Mouse (Mus musculus) neural tube, embryonic 11.5 days (tissue): ENCODE data around the gene Smim7. TPM values are rescaled to one million over a fixed set of nuclear protein-coding genes. Genes with fewer than 3 reads are reported as not detected.

Experiments used
- ATAC-seq: fragments of 200-750 bp; cut with Nextera tagmentation; 2 replicates; pipeline ENCODE4 v1.8.0; 2017; ENCODE audit warnings: moderate number of reproducible peaks, mild to moderate bottlenecking, moderate TSS enrichment, moderate library complexity; ENCODE audit not compliant: insufficient read depth, low FRiP score, low TSS enrichment
- DNase-seq: peaks from one replicate; pipeline ENCODE4 v3.0.0-alpha.2; 2015; ENCODE audit warnings: low spot score
- H3K27ac ChIP-seq: fragments of 300-500 bp; sonication (generic); 2 replicates; pipeline ENCODE4 v1.5.1; 2014; ENCODE audit warnings: low read depth, mild to moderate bottlenecking, low read length
- H3K27me3 ChIP-seq: fragments of 300-500 bp; sonication (generic); 2 replicates; pipeline ENCODE4 v1.6.1; 2014; ENCODE audit warnings: mild to moderate bottlenecking, low read length, mixed read lengths; ENCODE audit not compliant: control insufficient read depth, insufficient read depth
- H3K36me3 ChIP-seq: fragments of 300-500 bp; sonication (generic); 2 replicates; pipeline ENCODE4 v1.6.1; 2014; ENCODE audit warnings: mild to moderate bottlenecking, low read length, moderate library complexity, mixed read lengths; ENCODE audit not compliant: control insufficient read depth, insufficient read depth
- H3K4me1 ChIP-seq: fragments of 300-500 bp; sonication (generic); 2 replicates; pipeline ENCODE4 v1.6.1; 2014; ENCODE audit warnings: low read length, mixed read lengths; ENCODE audit not compliant: control insufficient read depth, insufficient read depth
- H3K4me2 ChIP-seq: fragments of 300-500 bp; sonication (generic); 2 replicates; pipeline ENCODE4 v1.6.1; 2014; ENCODE audit warnings: low read depth, mild to moderate bottlenecking, moderate library complexity
- H3K4me3 ChIP-seq: fragments of 300-500 bp; sonication (generic); 2 replicates; pipeline ENCODE4 v1.5.1; 2014; ENCODE audit warnings: low read depth, low read length
- H3K9ac ChIP-seq: fragments of 300-500 bp; sonication (generic); 2 replicates; pipeline ENCODE4 v1.6.1; 2014; ENCODE audit warnings: mild to moderate bottlenecking, low read length
- H3K9me3 ChIP-seq: fragments of 300-500 bp; sonication (generic); 2 replicates; pipeline ENCODE4 v1.6.1; 2016; ENCODE audit warnings: low read length; ENCODE audit not compliant: control insufficient read depth
- WGBS: fragments of 180-500 bp; shearing (Covaris S2); extraction: QIAGEN DNeasy Blood & Tissue Kit; methylation state at CpG from one replicate; pipeline ENCODE4 v1.1.7; 2014; 5-methylcytosine and 5-hydroxymethylcytosine counted together
- microRNA-seq: library from miRNA; unstranded; fragments of <30 nt; microRNA quantifications from one replicate; pipeline ENCODE4, GENCODE M21; 2016
- polyA plus RNA-seq: library from polyadenylated mRNA; unstranded; fragments of >200 nt; fragmentation: Nextera tagmentation; extraction: Ambion mirVana; gene quantifications from 2 replicates; pipeline ENCODE4 v1.2.1, GENCODE M21; 2014

Smim7 gene
- polyA plus RNA-seq, 1 experiment from 2014 or later: 125 TPM

DNA sequence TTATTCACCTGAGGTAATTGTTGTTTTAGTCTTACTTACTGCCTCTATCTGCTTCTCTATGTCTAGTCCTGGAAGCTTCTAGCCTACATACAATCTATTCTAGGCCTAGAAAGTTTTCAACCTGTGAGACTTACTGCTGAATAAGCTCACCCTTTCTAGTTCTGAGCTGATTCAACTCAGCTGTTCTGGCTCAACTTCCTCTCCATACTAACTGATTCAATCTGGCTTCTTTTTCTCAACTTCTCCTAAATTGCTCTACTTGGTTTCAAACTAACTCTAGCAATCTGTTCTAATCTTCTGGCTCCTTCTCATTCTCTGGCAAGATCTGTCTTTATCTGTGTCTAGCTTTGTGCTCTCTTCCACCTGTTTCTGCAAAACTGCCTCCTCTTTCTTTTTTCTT is 49.0 kb downstream of the Smim7 start:
- Histone ChIP-seq H3K27ac (no peak overlapping the region), H3K4me2 (no peak overlapping the region), H3K36me3 (no peaks in the 10 kb centered on the region), H3K4me3 (no peak overlapping the region), H3K4me1 (no peaks in the 10 kb centered on the region), H3K27me3 (no peaks in the 10 kb centered on the region), H3K9ac (no peak overlapping the region), H3K9me3 (no peaks in the 10 kb centered on the region)
- DNase-seq: no peak
- no peak for ATAC-seq

DNA sequence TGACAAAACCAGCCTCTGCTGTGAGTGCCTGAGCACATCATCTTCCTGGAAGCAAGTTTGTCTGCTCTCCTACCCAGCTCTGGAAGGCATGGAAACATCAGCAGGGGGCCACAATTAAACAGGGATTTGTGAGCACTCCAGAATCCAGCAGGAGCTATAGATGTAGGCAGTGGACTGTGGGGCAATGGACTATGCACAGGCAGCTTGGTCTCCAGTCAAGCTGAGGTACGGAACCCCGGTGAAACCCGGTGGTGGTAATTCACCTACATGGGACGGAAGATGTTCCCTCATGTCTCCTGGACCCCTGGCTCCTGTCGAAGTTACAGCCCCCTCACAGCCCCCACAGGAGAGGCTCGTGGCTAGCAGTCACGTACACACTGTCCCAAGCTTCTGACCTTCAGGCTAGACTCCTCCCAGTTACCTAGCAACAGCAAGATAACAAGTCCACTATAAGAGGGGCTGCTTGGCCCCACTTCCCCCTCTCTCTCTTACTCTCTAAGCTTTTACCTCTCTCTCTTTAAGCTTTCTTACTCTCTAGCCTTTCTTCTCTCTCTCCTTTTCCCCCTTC is 53.4 kb downstream of the Smim7 start:
- Histone ChIP-seq H3K4me2 (no peak overlapping the region), H3K9me3 (no peaks in the 10 kb centered on the region), H3K27ac (no peak overlapping the region), H3K9ac (no peak overlapping the region), H3K4me3 (no peak overlapping the region), H3K36me3 (no peaks in the 10 kb centered on the region), H3K27me3 (no peaks in the 10 kb centered on the region), H3K4me1 (no peaks in the 10 kb centered on the region)
- ATAC-seq (no peak), DNase-seq (no peak)
- WGBS: 83% methylated on average over 7 of the region's 7 CpGs

Small RNAs within 50 kb of the gene (microRNA-seq; reads per million reads assigned to microRNA genes)
- not detected for gene Gm28019

Other genes starting within 250 kb of the Smim7 start
- 77.7 and 81.0 TPM in 2 replicates for gene Eps15l1, start 149.6 kb downstream of the Smim7 start, polyA plus RNA-seq
- 1.2 and 1.9 TPM in 2 replicates for gene Calr3, start 127.2 kb downstream of the Smim7 start, polyA plus RNA-seq
- gene 1700030K09Rik, start 127.2 kb downstream of the Smim7 start, polyA plus RNA-seq: 13.3 and 15.4 TPM in 2 replicates
- 78.6 and 81.6 TPM in 2 replicates for gene Cherp, start 95.9 kb downstream of the Smim7 start, polyA plus RNA-seq
- 13.6 and 14.6 TPM in 2 replicates for gene Slc35e1, start 78.5 kb downstream of the Smim7 start, polyA plus RNA-seq
- 14.6 and 16.6 TPM in 2 replicates for gene Med26, start 22.8 kb downstream of the Smim7 start, polyA plus RNA-seq
- gene Tmem38a, start 967 bp upstream of the Smim7 start, polyA plus RNA-seq: 17.3 and 17.5 TPM in 2 replicates
- gene Nwd1, start 75.6 kb upstream of the Smim7 start, polyA plus RNA-seq: 0.12 and 0.16 TPM in 2 replicates
- gene Sin3b, start 152.2 kb upstream of the Smim7 start, polyA plus RNA-seq: 167 and 169 TPM in 2 replicates
- gene F2rl3, start 190.8 kb upstream of the Smim7 start, polyA plus RNA-seq: 1.3 and 2.0 TPM in 2 replicates